Mouse (Mus musculus): Measurements from ENCODE around the gene Rps11.
"Not testable (repeated sequence)": the region's sequence is repeated elsewhere in the genome, so short reads cannot be mapped to it uniquely, and the experiment has no call there.

Gene Rps11

GRCm38 (mm10) chr7:45124224-45125143 is at the start of gene Rps11:
Gene Rps11 (minus strand): TSS chr7:45124439.
- peak; percentile 73 for ATAC-seq (ENCODE audit: low TSS enrichment)

GRCm38 (mm10) chr7:45173772-45174171 is 49.5 kb upstream of the Rps11 start:
- not testable (repeated sequence) for ATAC-seq (ENCODE audit: low TSS enrichment)

- no peak for ATAC-seq (ENCODE audit: low TSS enrichment)
Measured at GRCm38 (mm10) chr7:45172974-45173373, 48.7 kb upstream of the Rps11 start.

GRCm38 (mm10) chr7:45169495-45169894 is 45.3 kb upstream of the Rps11 start:
- ATAC-seq (ENCODE audit: low TSS enrichment), result 0 out of 2 replicates have a peak, but pooled peaks have one; percentile 18

GRCm38 (mm10) chr7:45168656-45169055 is 44.4 kb upstream of the Rps11 start:
- 0 out of 2 replicates have a peak, but pooled peaks have one; percentile 13 for ATAC-seq (ENCODE audit: low TSS enrichment)

GRCm38 (mm10) chr7:45167761-45168445 is 43.7 kb upstream of the Rps11 start:
- 0 out of 2 replicates have a peak, but pooled peaks have one; percentile 17 for ATAC-seq (ENCODE audit: low TSS enrichment)

- peak; percentile 11; the same call in 1 of the 2 replicates for ATAC-seq (ENCODE audit: low TSS enrichment)
Measured at GRCm38 (mm10) chr7:45166950-45167401, 42.7 kb upstream of the Rps11 start.

- ATAC-seq (ENCODE audit: low TSS enrichment), result no peak
Measured at GRCm38 (mm10) chr7:45165701-45166100, 41.5 kb upstream of the Rps11 start.

GRCm38 (mm10) chr7:45164833-45165232 is 40.6 kb upstream of the Rps11 start:
- ATAC-seq (ENCODE audit: low TSS enrichment), result no peak

- ATAC-seq (ENCODE audit: low TSS enrichment), result no peak
Measured at GRCm38 (mm10) chr7:45163735-45164490, 39.7 kb upstream of the Rps11 start, which contains the start of gene Slc17a7. Gene Slc17a7 (plus strand): TSS chr7:45163949.

- ATAC-seq (ENCODE audit: low TSS enrichment), result no peak
Measured at GRCm38 (mm10) chr7:45162996-45163615, 38.9 kb upstream of the Rps11 start.

GRCm38 (mm10) chr7:45162551-45162950 is 38.3 kb upstream of the Rps11 start:
- ATAC-seq (ENCODE audit: low TSS enrichment), result peak; percentile 35; the same call in 1 of the 2 replicates

- peak; percentile 69 for ATAC-seq (ENCODE audit: low TSS enrichment)
Measured at GRCm38 (mm10) chr7:45161612-45162473, 37.6 kb upstream of the Rps11 start.

- no peak for ATAC-seq (ENCODE audit: low TSS enrichment)
Measured at GRCm38 (mm10) chr7:45160866-45161265, 36.6 kb upstream of the Rps11 start.

- no peak for ATAC-seq (ENCODE audit: low TSS enrichment)
Measured at GRCm38 (mm10) chr7:45160316-45160800, 36.1 kb upstream of the Rps11 start.

- ATAC-seq (ENCODE audit: low TSS enrichment), result no peak
Measured at GRCm38 (mm10) chr7:45158991-45159390, 34.8 kb upstream of the Rps11 start.

GRCm38 (mm10) chr7:45157459-45157858 is 33.2 kb upstream of the Rps11 start:
- ATAC-seq (ENCODE audit: low TSS enrichment), result no peak

- ATAC-seq (ENCODE audit: low TSS enrichment), result no peak
Measured at GRCm38 (mm10) chr7:45156206-45156605, 32.0 kb upstream of the Rps11 start.

- no peak for ATAC-seq (ENCODE audit: low TSS enrichment)
Measured at GRCm38 (mm10) chr7:45155590-45155989, 31.4 kb upstream of the Rps11 start.

GRCm38 (mm10) chr7:45154993-45155514 is 30.8 kb upstream of the Rps11 start:
- no peak for ATAC-seq (ENCODE audit: low TSS enrichment)

All from frontal cortex, adult (tissue).